Mouse (Mus musculus) stomach, postnatal 0 days (tissue): ENCODE measurements around the gene Ubc.

Experiments
- CTCF ChIP-seq: IDR thresholded peaks from 2 replicates; pipeline ENCODE4 v1.5.1; 2016; ENCODE audit warnings: antibody characterized with exemption, low read depth, mild to moderate bottlenecking, moderate library complexity
- EP300 ChIP-seq: optimal IDR thresholded peaks from 2 replicates; pipeline ENCODE3; 2016; ENCODE audit warnings: antibody characterized with exemption

GRCm38 (mm10) chr5:125411972-125412530 lies 22.0 kb upstream of the Ubc start:
- no peak for TF ChIP-seq EP300
- peak; percentile 77 for TF ChIP-seq CTCF
